Mouse (Mus musculus): ENCODE results near the gene Cblc. TPM values are rescaled to one million over a fixed set of nuclear protein-coding genes. Genes with fewer than 3 reads are reported as not detected.
A peak's percentile ranks its signal among the peaks of the same experiment; 100 is the strongest.

The Cblc gene
- total RNA-seq, 2 experiments from 2014 or later: not detected

- DNase-seq (ENCODE audit: low spot score in 2 of 2): peak; percentile 75 to 88
- intact Hi-C loops (cut with DNase I): loop anchor here (2.0 kb wide), 1 partner anchor 39 kb away; the partner anchor contains the start of gene Nectin2
Measured at GRCm38 (mm10) chr7:19789904-19790347, 6.7 kb downstream of the Cblc start.

GRCm38 (mm10) chr7:19785874-19786458 is 10.6 kb downstream of the Cblc start:
- DNase-seq (ENCODE audit: low spot score in 2 of 2): no peak
- intact Hi-C loops (cut with DNase I): no loop called here

DNA sequence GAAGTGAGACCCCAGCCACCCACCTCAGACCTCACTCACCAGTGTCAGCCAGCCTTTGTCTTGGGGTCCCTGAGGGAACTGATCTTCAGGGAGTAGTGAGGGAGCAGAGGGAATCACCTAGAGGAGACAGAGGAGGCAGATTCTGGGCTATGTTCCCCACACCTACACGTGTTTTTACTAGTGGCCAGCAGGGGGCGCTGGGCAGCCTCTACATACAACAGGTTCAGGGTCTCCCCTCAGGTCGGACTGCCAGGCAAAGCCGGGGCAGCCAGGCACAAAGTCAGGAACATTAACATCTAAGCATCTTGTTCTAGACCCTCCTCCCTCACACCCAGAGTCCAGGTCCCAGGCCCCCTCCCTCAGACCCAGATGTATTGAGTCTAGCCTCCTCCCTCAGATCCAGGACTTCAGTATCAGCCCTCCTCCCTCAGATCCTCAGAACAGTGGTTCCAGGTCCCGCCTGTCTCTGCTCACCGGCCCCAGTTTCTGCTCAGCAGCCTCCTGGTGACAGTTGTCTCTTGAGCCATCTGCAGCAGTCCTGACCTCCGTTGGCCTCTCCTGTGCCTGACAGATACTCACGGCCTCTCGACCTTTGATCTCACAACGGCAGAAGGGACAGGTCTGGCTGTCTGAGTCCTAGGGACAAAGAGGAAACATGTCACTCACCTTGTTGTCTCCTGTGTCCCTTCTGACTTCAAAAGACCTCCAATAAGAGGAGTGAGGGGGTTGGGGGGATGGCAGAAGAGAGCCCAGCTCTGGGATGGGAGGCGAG is 11.7 kb downstream of the Cblc start:
- intact Hi-C loops (cut with DNase I): no loop called here
- no peak for DNase-seq (ENCODE audit: low spot score in 2 of 2)

DNA sequence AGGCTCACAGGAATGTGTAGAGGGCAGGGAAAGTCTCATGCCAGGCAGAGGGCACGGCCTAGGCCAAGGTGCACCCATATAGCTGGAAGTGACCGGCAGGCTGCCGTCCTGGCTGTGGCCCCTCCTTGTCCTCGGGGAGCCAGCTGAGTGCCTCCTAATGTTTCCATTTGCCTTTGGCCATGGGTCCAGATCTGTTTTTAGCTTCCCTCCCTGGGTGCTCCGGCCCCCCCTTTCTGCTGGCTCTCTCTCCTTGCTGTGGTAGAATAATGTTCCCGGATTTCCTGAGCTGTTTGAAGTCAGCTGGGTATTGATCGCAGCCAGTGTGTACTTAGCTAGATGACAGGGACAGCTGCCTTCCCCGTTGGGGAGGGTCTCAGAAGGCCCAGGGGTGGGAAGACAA is 13.0 kb downstream of the Cblc start:
- intact Hi-C loops (cut with DNase I): no loop called here
- DNase-seq (ENCODE audit: low spot score in 2 of 2): no peak

DNA sequence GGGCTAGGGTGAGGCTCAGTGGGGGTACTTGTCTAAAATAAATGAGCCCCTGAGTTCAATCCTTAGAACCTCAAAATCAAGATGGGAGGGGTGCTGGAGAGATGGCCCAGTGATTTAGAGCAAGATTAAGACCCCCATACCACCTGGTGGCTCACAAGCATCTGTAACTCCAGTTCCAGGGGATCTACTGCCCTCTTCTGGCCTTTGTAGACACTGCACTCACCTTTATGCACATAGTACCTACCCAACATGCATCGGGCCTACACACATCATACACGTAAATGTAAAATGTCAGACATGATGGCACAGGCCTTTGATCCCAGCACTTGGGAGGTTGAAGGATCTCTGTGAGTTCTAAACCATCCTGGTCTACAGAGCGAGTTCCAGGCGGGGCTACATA is 14.0 kb downstream of the Cblc start:
- intact Hi-C loops (cut with DNase I): no loop called here
- peak; percentile 16 to 44 for DNase-seq (ENCODE audit: low spot score in 2 of 2)

DNA sequence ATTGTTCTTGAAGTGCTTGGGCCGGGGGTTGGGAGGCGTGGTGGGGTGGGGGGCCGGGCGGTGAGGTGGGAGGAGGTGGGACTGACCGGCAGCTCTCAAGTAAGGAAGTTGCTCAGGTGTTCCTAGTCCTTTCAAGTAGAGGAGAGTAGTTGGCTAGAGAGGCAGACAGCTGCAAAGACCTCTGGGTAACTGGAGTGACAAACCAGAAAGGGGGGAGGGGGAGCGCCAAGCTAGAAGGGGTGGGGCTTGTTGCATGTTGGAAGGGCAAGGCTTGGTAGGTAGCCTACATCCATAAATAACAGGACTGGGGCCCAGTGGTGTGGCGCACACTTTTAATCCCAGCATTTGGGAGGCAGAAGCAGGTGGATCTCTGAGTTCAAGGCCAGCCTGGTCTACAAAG is 14.9 kb downstream of the Cblc start:
- no peak for DNase-seq (ENCODE audit: low spot score in 2 of 2)
- intact Hi-C loops (cut with DNase I): no loop called here

DNA sequence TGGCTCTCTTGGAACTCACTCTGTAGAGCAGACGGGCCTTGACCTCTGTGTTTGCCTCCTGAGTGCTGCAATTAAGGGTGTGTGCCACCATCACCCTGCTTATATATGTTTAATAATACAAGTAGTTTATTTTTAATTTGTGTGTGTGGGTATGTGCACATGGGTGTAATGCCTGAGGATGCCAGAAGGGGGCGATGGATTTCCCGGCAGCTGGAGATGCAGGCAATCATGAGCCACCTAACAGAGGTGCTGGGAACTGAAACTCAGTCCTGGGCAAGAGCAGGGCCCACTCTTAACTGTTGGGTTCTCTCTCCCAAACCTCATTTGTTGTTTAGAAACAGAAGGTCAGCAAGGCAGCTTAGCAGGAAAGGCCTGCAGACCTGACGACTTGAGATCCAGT is 16.7 kb downstream of the Cblc start:
- intact Hi-C loops (cut with DNase I): no loop called here
- no peak for DNase-seq (ENCODE audit: low spot score in 2 of 2)

DNA sequence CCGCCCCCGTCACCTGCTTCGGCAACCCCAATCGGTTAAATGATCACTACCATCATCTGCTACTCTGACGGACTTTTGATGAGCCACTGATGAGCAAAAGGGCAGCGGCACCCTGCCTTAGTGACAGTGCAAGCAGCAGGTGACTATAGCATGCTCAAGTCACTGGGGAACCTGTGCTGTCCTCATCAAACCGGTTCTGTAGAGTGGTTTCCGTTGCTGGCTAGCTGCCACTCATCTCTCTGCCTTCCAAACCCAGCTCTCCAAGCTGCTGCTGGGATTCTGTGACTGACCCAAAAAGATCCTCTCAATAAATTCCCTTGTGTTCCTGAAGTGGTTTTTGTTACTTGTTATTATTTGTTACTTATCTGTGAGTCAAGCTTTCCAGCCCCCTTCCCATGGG is 18.0 kb downstream of the Cblc start:
- intact Hi-C loops (cut with DNase I): no loop called here
- DNase-seq (ENCODE audit: low spot score in 2 of 2): no peak

GRCm38 (mm10) chr7:19777049-19777723 is 19.4 kb downstream of the Cblc start:
- intact Hi-C loops (cut with DNase I): no loop called here
- no peak for DNase-seq (ENCODE audit: low spot score in 2 of 2)

- DNase-seq (ENCODE audit: low spot score in 2 of 2): no peak
- intact Hi-C loops (cut with DNase I): no loop called here
Measured at GRCm38 (mm10) chr7:19771682-19772081, 24.9 kb downstream of the Cblc start.

- intact Hi-C loops (cut with DNase I): no loop called here
- no peak for DNase-seq (ENCODE audit: low spot score in 2 of 2)
Measured at GRCm38 (mm10) chr7:19770984-19771391, 25.6 kb downstream of the Cblc start, which contains the start of gene Bcam. Gene Bcam, minus strand, starts transcription at chr7:19771016.

DNA sequence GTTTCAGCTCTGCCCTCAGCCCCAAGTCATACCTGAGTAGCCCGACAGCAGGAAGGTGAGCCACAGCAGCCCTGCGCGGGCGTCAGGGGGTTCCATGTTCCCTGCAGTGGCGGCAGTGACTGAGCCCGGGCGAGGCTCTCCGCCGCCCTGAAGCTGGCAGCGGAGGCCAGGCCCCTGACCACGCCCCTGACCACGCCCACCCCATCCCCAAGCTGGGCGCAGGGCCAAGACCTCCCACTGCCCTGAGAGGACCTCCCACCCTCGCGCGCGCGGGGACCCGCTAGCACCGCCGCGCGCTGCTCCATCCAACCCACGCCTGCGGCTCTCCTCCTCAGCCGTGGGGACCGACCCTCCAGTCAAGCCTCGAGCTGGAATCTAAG is 26.2 kb downstream of the Cblc start:
- intact Hi-C loops (cut with DNase I): no loop called here

DNA sequence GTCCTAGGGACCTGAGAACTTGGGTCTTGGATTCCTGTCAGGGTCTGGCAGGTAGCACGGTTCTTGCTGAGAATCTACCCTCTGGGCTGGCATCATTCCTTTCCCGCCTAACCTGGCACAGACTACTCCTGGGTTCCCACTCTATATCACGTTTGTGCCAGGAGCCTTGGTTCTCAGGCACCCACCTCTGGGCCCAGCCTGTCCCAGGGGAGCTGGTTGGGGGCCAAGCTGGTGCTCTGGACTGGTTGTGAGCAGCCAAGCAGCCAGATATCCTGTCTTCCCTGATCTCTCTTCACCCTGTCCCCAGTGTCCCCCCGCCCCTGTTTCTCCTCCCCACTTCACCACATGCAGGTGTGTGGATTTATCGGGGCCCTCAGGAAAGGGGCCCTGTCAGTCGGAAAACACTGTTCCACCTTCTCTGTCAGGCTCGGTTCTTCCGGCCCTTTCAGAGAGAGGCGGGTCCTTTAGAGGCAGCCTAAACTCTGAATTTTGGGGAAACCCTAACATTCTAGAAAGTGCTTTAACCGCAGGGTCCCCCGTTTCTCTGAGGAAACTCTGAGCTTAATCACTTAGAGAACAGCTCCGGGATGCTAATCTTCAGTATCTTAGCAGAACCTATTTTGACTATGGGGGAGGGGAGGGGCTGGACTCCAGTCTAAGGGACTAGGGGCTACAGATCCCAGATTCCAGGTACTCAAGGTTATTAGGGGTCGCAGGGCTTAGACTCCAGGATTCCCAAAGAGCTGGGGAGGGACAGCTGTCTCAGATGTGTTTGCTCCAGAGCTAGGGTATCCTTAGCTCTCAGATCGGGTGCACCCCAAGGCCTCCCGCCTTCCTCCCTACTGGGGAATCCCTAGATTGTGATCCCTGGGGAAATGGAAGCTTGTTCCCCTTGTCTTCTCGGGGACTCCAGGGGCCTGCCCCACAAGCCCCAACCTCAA is 26.9 kb downstream of the Cblc start:
- no peak for DNase-seq (ENCODE audit: low spot score in 2 of 2)
- intact Hi-C loops (cut with DNase I): no loop called here

More for the DNA sequence above, 26.2 kb downstream of the Cblc start:
- peak in 1 of 2 experiments; percentile 59 for DNase-seq (ENCODE audit: low spot score in 2 of 2)

GRCm38 (mm10) chr7:19769001-19769400 is 27.6 kb downstream of the Cblc start:
- intact Hi-C loops (cut with DNase I): no loop called here
- no peak for DNase-seq (ENCODE audit: low spot score in 2 of 2)

DNA sequence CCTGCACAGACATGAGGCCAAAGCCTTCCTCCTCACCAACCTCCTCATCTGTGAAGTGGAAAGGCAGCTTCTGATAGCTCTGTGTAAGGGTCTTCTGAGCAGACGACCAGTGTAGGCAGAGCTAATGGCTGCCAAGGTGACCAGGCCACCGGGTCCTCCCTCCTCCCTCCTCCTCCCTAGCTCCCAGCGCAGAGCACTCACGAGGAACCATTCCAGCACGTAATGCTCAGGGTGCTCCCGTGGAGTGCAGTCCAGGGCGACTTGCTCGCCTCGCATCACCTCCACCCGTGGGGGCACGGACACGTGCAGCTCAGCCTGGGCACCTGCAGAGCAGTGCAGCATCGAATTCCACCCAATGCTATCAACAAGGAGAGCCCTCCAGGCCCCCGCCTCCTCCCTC is 28.4 kb downstream of the Cblc start:
- intact Hi-C loops (cut with DNase I): no loop called here
- no peak for DNase-seq (ENCODE audit: low spot score in 2 of 2)

DNA sequence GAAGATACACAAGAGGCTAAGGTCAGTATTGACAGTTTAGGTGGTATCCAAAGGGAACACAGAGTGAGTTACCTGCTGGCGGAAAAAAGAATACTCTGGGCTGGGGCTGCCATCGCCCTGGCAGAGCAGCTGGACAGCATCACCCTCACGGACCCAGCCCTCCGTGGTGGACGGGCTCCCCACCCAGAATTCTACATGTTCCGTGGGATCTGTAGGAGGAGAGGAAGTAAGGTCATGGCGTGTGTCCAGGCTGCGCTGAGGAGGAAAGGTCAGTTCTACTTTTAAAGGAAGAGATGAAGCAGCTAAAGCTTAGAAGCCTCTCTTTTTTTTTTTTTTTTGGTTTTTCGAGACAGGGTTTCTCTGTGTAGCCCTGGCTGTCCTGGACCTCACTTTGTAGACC is 32.0 kb downstream of the Cblc start:
- no peak for DNase-seq (ENCODE audit: low spot score in 2 of 2)
- intact Hi-C loops (cut with DNase I): no loop called here

- intact Hi-C loops (cut with DNase I): no loop called here
- no peak for DNase-seq (ENCODE audit: low spot score in 2 of 2)
Measured at GRCm38 (mm10) chr7:19763829-19764477, 32.7 kb downstream of the Cblc start.

DNA sequence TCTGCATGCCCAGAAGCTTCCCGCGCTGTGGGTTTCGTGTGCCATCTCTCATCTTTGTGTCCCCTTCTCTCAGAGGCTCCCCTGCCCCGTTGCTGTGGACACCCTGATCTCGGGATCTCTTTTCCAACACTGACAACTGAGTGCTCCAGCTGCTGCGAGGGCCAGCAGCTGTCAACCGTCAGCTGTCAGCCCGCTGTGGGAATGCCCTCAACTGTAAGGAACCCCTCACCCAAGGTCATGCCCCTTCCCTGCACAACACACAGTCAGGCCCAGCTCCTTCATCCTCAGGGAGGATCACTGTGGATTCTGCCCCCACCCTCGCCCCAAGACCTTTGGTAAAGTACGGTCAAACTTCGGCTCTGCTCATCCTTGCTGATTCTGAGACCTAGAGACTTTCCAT is 34.3 kb downstream of the Cblc start:
- no peak for DNase-seq (ENCODE audit: low spot score in 2 of 2)
- intact Hi-C loops (cut with DNase I): no loop called here

- intact Hi-C loops (cut with DNase I): no loop called here
Measured at GRCm38 (mm10) chr7:19760021-19760420, 36.6 kb downstream of the Cblc start.

More at GRCm38 (mm10) chr7:19760021-19760420, 36.6 kb downstream of the Cblc start:
- DNase-seq (ENCODE audit: low spot score in 2 of 2): no peak

Data from left cerebral cortex, postnatal 14 days (tissue).